Mouse (Mus musculus): ENCODE data around the gene Dync1li1. TPM values are rescaled to one million over a fixed set of nuclear protein-coding genes. Genes with fewer than 3 reads are reported as not detected.

Dync1li1 gene
- polyA plus RNA-seq, 1 experiment from 2014 or later, result 107 TPM

DNA sequence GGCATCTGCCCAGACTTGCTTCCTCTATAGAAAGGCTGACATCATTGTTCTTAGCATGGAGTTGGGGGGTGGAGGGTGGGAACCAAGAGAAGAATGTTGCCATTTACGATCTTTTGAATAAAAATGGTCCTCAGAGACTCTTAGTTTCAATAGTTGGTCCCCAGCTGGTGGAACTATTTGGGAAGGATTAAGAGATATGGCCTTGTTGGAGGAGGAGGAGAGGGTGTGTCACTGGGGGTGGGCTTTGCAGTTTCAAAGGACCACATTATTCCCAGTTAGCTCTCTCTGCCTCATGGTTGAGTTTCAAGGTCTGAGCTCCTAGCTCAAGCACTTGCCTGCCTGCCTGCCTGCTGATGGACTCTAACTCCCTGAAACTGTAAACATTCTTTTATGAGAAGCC is 16.6 kb upstream of the Dync1li1 start:
- ATAC-seq (ENCODE audit: low FRiP score), result no peak
- Histone ChIP-seq H3K9me3 (ENCODE audit: control insufficient read depth, low read length) (no peaks in the 10 kb centered on the region), H3K4me3 (replicated peaks; ENCODE audit: low read length) (no peak overlapping the region), H3K4me2 (replicated peaks) (no peak overlapping the region), H3K36me3 (replicated peaks; ENCODE audit: control insufficient read depth, insufficient read depth) (no peaks in the 10 kb centered on the region), H3K27ac (no peak overlapping the region), H3K27me3 (ENCODE audit: control insufficient read depth, insufficient read depth, low read length) (no peaks in the 10 kb centered on the region), H3K4me1 (replicated peaks; ENCODE audit: control insufficient read depth, insufficient read depth, low read length) (peaks cover 7% of the 10 kb centered on the region; the same call in 1 of the 2 replicates), H3K9ac (no peak overlapping the region)
- 47% methylated on average over 1 of the region's 1 CpGs for WGBS
- DNase-seq (ENCODE audit: low spot score), result no peak

- peak overlapping the region; percentile 92 for H3K27ac ChIP-seq
- WGBS, result 8% methylated on average over 24 of the region's 24 CpGs
- H3K4me3 ChIP-seq (replicated peaks; ENCODE audit: low read length), result peak overlapping the region; percentile 31
- ATAC-seq (ENCODE audit: low FRiP score) (peak; percentile 46; the same call in 1 of the 2 replicates), DNase-seq (ENCODE audit: low spot score) (peak; percentile 58)
- no peaks in the 10 kb centered on the region for H3K36me3 ChIP-seq (replicated peaks; ENCODE audit: control insufficient read depth, insufficient read depth)
- no peaks in the 10 kb centered on the region for H3K9me3 ChIP-seq (ENCODE audit: control insufficient read depth, low read length)
- H3K4me1 ChIP-seq (replicated peaks; ENCODE audit: control insufficient read depth, insufficient read depth, low read length), result peaks cover 7% of the 10 kb centered on the region; the same call in 1 of the 2 replicates
- peak overlapping the region; percentile 71 for H3K4me2 ChIP-seq (replicated peaks)
- no peaks in the 10 kb centered on the region for H3K27me3 ChIP-seq (ENCODE audit: control insufficient read depth, insufficient read depth, low read length)
- H3K9ac ChIP-seq, result peak overlapping the region; percentile 74
Observed at GRCm38 (mm10) chr9:114672703-114673561, 15.7 kb upstream of the Dync1li1 start.

GRCm38 (mm10) chr9:114673626-114674025 is 15.0 kb upstream of the Dync1li1 start:
- Histone ChIP-seq H3K4me2 (replicated peaks) (peak overlapping the region; percentile 71), H3K9ac (peak overlapping the region; percentile 74; the same call in 1 of the 2 replicates), H3K27ac (peak overlapping the region; percentile 92), H3K4me3 (replicated peaks; ENCODE audit: low read length) (peak overlapping the region; percentile 31; the same call in 1 of the 2 replicates), H3K9me3 (ENCODE audit: control insufficient read depth, low read length) (no peaks in the 10 kb centered on the region), H3K27me3 (ENCODE audit: control insufficient read depth, insufficient read depth, low read length) (no peaks in the 10 kb centered on the region), H3K36me3 (replicated peaks; ENCODE audit: control insufficient read depth, insufficient read depth) (no peaks in the 10 kb centered on the region), H3K4me1 (replicated peaks; ENCODE audit: control insufficient read depth, insufficient read depth, low read length) (peaks cover 7% of the 10 kb centered on the region; the same call in 1 of the 2 replicates)
- ATAC-seq (ENCODE audit: low FRiP score), result no peak
- DNase-seq (ENCODE audit: low spot score), result no peak
- WGBS, result 63% methylated on average over 2 of the region's 2 CpGs

DNA sequence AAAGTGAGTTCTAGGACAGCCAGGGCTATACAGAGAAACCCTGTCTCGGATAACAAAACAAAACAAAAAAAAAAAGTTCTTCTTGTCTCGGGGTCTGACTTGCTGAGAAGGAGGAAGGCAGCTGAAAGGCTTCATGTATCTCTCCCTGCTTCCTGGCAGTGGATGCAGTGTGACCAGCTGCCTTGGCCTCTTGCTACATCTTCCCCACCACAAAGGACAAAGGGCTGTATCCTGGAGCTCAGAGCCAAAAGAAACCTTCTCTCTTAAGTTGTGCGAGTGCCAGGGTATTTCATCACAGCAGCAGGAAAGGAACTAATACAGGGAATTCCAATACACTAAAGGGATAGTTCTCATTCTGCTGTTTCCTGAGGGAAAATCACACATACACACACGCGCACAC is 10.0 kb upstream of the Dync1li1 start:
- DNase-seq (ENCODE audit: low spot score) (no peak), ATAC-seq (ENCODE audit: low FRiP score) (no peak)
- Histone ChIP-seq H3K9me3 (ENCODE audit: control insufficient read depth, low read length) (no peaks in the 10 kb centered on the region), H3K27ac (no peak overlapping the region), H3K4me3 (replicated peaks; ENCODE audit: low read length) (no peak overlapping the region), H3K36me3 (replicated peaks; ENCODE audit: control insufficient read depth, insufficient read depth) (no peaks in the 10 kb centered on the region), H3K9ac (no peak overlapping the region), H3K27me3 (ENCODE audit: control insufficient read depth, insufficient read depth, low read length) (no peaks in the 10 kb centered on the region), H3K4me1 (replicated peaks; ENCODE audit: control insufficient read depth, insufficient read depth, low read length) (peaks cover 2% of the 10 kb centered on the region; the same call in 1 of the 2 replicates), H3K4me2 (replicated peaks) (no peak overlapping the region)
- WGBS, result 81% methylated on average over 5 of the region's 5 CpGs

GRCm38 (mm10) chr9:114679944-114680343 is 8.6 kb upstream of the Dync1li1 start:
- Histone ChIP-seq H3K9me3 (ENCODE audit: control insufficient read depth, low read length) (no peaks in the 10 kb centered on the region), H3K4me1 (replicated peaks; ENCODE audit: control insufficient read depth, insufficient read depth, low read length) (no peaks in the 10 kb centered on the region), H3K27me3 (ENCODE audit: control insufficient read depth, insufficient read depth, low read length) (no peaks in the 10 kb centered on the region), H3K4me3 (replicated peaks; ENCODE audit: low read length) (no peak overlapping the region), H3K36me3 (replicated peaks; ENCODE audit: control insufficient read depth, insufficient read depth) (no peaks in the 10 kb centered on the region), H3K9ac (no peak overlapping the region), H3K4me2 (replicated peaks) (no peak overlapping the region), H3K27ac (no peak overlapping the region)
- no peak for DNase-seq (ENCODE audit: low spot score)
- no peak for ATAC-seq (ENCODE audit: low FRiP score)
- 91% methylated on average over 5 of the region's 5 CpGs for WGBS

DNA sequence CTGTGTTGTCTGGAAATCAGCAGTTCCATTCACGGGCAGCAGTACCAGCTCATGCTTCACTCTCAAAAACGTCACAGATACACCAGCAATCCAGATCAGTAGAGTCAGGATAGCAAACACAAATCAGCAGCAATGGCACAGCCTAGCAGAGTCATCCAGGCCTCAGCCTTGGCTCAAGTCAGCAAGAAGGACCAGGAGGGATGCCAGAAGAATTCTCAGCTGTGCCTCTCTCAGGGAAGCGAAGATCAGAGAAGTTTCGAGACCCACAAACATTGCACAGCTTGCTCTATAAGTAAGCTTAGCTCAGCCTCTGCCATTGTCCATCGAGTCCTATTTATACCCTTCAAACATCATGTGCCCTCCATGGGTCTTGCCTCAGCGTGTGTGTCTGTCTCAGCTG is 8.1 kb upstream of the Dync1li1 start:
- no peak overlapping the region for H3K4me3 ChIP-seq (replicated peaks; ENCODE audit: low read length)
- no peaks in the 10 kb centered on the region for H3K9me3 ChIP-seq (ENCODE audit: control insufficient read depth, low read length)
- DNase-seq (ENCODE audit: low spot score) (no peak), ATAC-seq (ENCODE audit: low FRiP score) (no peak)
- H3K4me2 ChIP-seq (replicated peaks), result no peak overlapping the region
- H3K27me3 ChIP-seq (ENCODE audit: control insufficient read depth, insufficient read depth, low read length), result no peaks in the 10 kb centered on the region
- no peaks in the 10 kb centered on the region for H3K36me3 ChIP-seq (replicated peaks; ENCODE audit: control insufficient read depth, insufficient read depth)
- 85% methylated on average over 6 of the region's 6 CpGs for WGBS
- H3K4me1 ChIP-seq (replicated peaks; ENCODE audit: control insufficient read depth, insufficient read depth, low read length), result no peaks in the 10 kb centered on the region
- no peak overlapping the region for H3K9ac ChIP-seq
- no peak overlapping the region for H3K27ac ChIP-seq

GRCm38 (mm10) chr9:114682193-114682592 is 6.4 kb upstream of the Dync1li1 start:
- no peaks in the 10 kb centered on the region for H3K36me3 ChIP-seq (replicated peaks; ENCODE audit: control insufficient read depth, insufficient read depth)
- H3K4me1 ChIP-seq (replicated peaks; ENCODE audit: control insufficient read depth, insufficient read depth, low read length), result no peaks in the 10 kb centered on the region
- H3K4me3 ChIP-seq (replicated peaks; ENCODE audit: low read length), result no peak overlapping the region
- no peak overlapping the region for H3K27ac ChIP-seq
- ATAC-seq (ENCODE audit: low FRiP score) (no peak), DNase-seq (ENCODE audit: low spot score) (no peak)
- WGBS, result 91% methylated on average over 4 of the region's 4 CpGs
- no peak overlapping the region for H3K4me2 ChIP-seq (replicated peaks)
- no peak overlapping the region for H3K9ac ChIP-seq
- H3K9me3 ChIP-seq (ENCODE audit: control insufficient read depth, low read length), result no peaks in the 10 kb centered on the region
- no peaks in the 10 kb centered on the region for H3K27me3 ChIP-seq (ENCODE audit: control insufficient read depth, insufficient read depth, low read length)

- no peak overlapping the region for H3K4me2 ChIP-seq (replicated peaks)
- no peaks in the 10 kb centered on the region for H3K9me3 ChIP-seq (ENCODE audit: control insufficient read depth, low read length)
- peaks cover 16% of the 10 kb centered on the region for H3K4me1 ChIP-seq (replicated peaks; ENCODE audit: control insufficient read depth, insufficient read depth, low read length)
- H3K27ac ChIP-seq, result no peak overlapping the region
- ATAC-seq (ENCODE audit: low FRiP score) (no peak), DNase-seq (ENCODE audit: low spot score) (no peak)
- H3K9ac ChIP-seq, result no peak overlapping the region
- WGBS, result 92% methylated on average over 7 of the region's 7 CpGs
- H3K36me3 ChIP-seq (replicated peaks; ENCODE audit: control insufficient read depth, insufficient read depth), result peaks cover 4% of the 10 kb centered on the region; the same call in 1 of the 2 replicates
- H3K4me3 ChIP-seq (replicated peaks; ENCODE audit: low read length), result no peak overlapping the region
- no peaks in the 10 kb centered on the region for H3K27me3 ChIP-seq (ENCODE audit: control insufficient read depth, insufficient read depth, low read length)
Observed at GRCm38 (mm10) chr9:114686245-114686644, 2.3 kb upstream of the Dync1li1 start.

- no peaks in the 10 kb centered on the region for H3K27me3 ChIP-seq (ENCODE audit: control insufficient read depth, insufficient read depth, low read length)
- H3K36me3 ChIP-seq (replicated peaks; ENCODE audit: control insufficient read depth, insufficient read depth), result peaks cover 15% of the 10 kb centered on the region
- peaks cover 22% of the 10 kb centered on the region for H3K4me1 ChIP-seq (replicated peaks; ENCODE audit: control insufficient read depth, insufficient read depth, low read length)
- WGBS, result 75% methylated on average over 13 of the region's 13 CpGs
- peak overlapping the region; percentile 63 for H3K4me2 ChIP-seq (replicated peaks)
- peak overlapping the region; percentile 98; the same call in 1 of the 2 replicates for H3K27ac ChIP-seq
- no peaks in the 10 kb centered on the region for H3K9me3 ChIP-seq (ENCODE audit: control insufficient read depth, low read length)
- no peak for ATAC-seq (ENCODE audit: low FRiP score)
- DNase-seq (ENCODE audit: low spot score), result no peak
- H3K4me3 ChIP-seq (replicated peaks; ENCODE audit: low read length), result peak overlapping the region; percentile 99
- H3K9ac ChIP-seq, result peak overlapping the region; percentile 99
Observed at GRCm38 (mm10) chr9:114687639-114688038, 951 bp upstream of the Dync1li1 start.

Data from hindbrain, embryonic 14.5 days (tissue).